Mouse (Mus musculus): Measurements from ENCODE around the gene Vat1. TPM values are rescaled to one million over a fixed set of nuclear protein-coding genes. Genes with fewer than 3 reads are reported as not detected.
"Not testable (repeated sequence)": the region's sequence is repeated elsewhere in the genome, so short reads cannot be mapped to it uniquely, and the experiment has no call there.

The Vat1 gene
- polyA plus RNA-seq, 1 experiment from 2014 or later, result 19.5 TPM

DNA sequence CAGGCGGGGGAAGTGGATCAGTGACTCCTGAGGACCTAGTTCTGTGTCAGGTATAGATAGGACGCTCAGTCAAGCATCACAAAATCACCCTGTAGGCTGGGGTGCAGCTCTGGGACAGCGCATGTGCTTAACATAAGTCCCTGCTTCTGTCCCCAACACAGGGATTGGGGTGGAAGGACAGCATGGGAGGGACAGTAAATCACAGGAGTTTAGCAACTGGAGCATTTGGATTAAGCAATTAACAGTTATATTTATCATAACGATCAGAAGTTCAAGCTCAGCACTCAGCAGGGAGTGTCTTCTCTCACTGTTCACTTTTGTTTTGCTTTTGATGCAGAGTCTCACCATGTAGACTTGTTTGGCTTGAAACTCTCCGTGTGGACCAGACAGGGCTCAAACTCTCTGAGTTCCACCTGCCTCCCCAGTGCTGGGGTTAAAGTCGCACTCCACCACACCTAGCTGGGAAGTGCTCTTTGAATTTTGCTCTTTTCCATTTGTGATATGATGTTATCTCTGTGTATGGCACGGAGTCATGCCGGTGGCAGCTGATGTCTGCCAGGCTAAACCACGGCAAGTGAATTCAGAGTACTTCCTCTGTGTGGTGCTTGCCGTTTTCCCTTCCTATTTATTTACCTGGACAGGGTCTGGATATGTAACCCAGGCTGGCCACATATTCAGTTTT lies 13.8 kb downstream of the Vat1 start:
- H3K27me3 ChIP-seq (replicated peaks; ENCODE audit: control insufficient read depth, insufficient read depth, low read length), result no peaks in the 10 kb centered on the region
- H3K9ac ChIP-seq (ENCODE audit: low read depth, low read length), result no peak overlapping the region
- H3K27ac ChIP-seq (ENCODE audit: low read depth, low read length), result no peak overlapping the region
- WGBS, result 62% methylated on average over 10 of the region's 10 CpGs
- no peak for ATAC-seq (replicated peaks; ENCODE audit: low FRiP score)
- H3K4me1 ChIP-seq (replicated peaks; ENCODE audit: control insufficient read depth, insufficient read depth, low read length), result peaks cover 15% of the 10 kb centered on the region
- H3K9me3 ChIP-seq (ENCODE audit: control insufficient read depth, low read length), result no peaks in the 10 kb centered on the region
- no peak for DNase-seq (ENCODE audit: low spot score)
- no peak overlapping the region for H3K4me2 ChIP-seq
- no peaks in the 10 kb centered on the region for H3K36me3 ChIP-seq (ENCODE audit: control insufficient read depth, insufficient read depth, low read length)
- H3K4me3 ChIP-seq (ENCODE audit: low read depth, low read length), result no peak overlapping the region

DNA sequence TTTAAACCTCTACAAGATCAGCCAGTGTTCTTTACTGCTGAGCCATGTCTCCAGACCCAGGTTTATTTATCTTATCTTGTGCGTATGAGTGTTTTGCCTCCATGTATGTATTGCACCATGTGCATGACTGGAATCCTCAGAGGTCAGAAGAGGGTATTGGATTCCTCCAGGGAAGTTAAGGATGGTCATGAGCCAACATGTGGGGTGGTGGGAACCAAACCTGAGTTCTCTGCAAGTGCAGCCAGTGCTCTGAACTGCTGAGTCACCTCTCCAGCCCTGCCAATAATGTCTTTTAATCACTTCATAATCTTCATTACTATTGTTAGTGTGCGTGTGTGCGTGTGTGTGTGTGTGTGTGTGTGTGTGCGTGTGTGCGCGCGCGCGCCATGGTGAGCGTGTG lies 14.5 kb downstream of the Vat1 start:
- Histone ChIP-seq H3K4me3 (ENCODE audit: low read depth, low read length) (no peak overlapping the region), H3K9ac (ENCODE audit: low read depth, low read length) (no peak overlapping the region), H3K36me3 (ENCODE audit: control insufficient read depth, insufficient read depth, low read length) (no peaks in the 10 kb centered on the region), H3K4me1 (replicated peaks; ENCODE audit: control insufficient read depth, insufficient read depth, low read length) (peaks cover 15% of the 10 kb centered on the region), H3K9me3 (ENCODE audit: control insufficient read depth, low read length) (no peaks in the 10 kb centered on the region), H3K27me3 (replicated peaks; ENCODE audit: control insufficient read depth, insufficient read depth, low read length) (no peaks in the 10 kb centered on the region), H3K27ac (ENCODE audit: low read depth, low read length) (no peak overlapping the region), H3K4me2 (no peak overlapping the region)
- ATAC-seq (replicated peaks; ENCODE audit: low FRiP score) (no peak), DNase-seq (ENCODE audit: low spot score) (no peak)
- WGBS, result 90% methylated on average over 10 of the region's 10 CpGs

DNA sequence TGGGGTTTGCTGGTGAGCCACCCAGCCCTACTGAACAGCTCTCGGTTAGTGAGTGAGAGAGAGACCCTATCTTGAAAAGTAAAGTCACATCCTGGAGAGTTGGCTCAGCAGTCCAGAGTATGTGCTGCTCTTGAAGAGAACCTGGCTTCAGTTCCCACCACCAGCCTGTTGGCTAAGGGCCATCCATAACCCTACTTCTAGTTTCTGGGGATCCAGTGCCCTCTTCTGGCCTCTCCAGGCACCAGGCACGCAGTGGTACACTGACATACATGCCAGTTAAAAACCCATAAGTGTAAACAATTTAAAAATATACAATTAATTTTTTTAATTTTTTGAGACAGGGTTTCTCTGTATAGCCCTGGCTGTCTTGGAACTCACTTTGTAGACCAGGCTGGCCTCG lies 15.6 kb downstream of the Vat1 start:
- DNase-seq (ENCODE audit: low spot score), result no peak
- Histone ChIP-seq H3K9me3 (ENCODE audit: control insufficient read depth, low read length) (no peaks in the 10 kb centered on the region), H3K4me3 (ENCODE audit: low read depth, low read length) (no peak overlapping the region), H3K9ac (ENCODE audit: low read depth, low read length) (no peak overlapping the region), H3K4me1 (replicated peaks; ENCODE audit: control insufficient read depth, insufficient read depth, low read length) (peaks cover 18% of the 10 kb centered on the region), H3K27ac (ENCODE audit: low read depth, low read length) (no peak overlapping the region), H3K36me3 (ENCODE audit: control insufficient read depth, insufficient read depth, low read length) (no peaks in the 10 kb centered on the region), H3K27me3 (replicated peaks; ENCODE audit: control insufficient read depth, insufficient read depth, low read length) (no peaks in the 10 kb centered on the region), H3K4me2 (no peak overlapping the region)
- WGBS, result 88% methylated on average over 3 of the region's 3 CpGs
- ATAC-seq (replicated peaks; ENCODE audit: low FRiP score), result no peak

DNA sequence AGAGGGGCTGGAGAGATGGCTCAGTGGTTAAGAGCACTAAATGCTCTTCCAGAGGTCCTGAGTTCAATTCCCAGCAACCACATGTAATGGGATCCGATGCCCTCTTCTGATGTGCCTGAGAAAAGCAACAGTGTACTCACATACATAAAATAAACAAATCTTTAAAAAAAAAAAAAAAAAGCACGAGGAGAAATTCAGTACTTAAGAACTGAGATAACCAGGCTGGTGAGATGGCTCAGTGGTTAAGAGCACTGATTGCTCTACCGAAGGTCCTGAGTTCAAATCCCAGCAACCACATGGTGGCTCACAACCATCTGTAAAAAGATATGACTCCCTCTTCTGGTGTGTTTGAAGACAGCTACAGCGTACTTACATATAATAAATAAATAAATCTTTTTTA lies 16.4 kb downstream of the Vat1 start:
- H3K27me3 ChIP-seq (replicated peaks; ENCODE audit: control insufficient read depth, insufficient read depth, low read length); H3K36me3 ChIP-seq (ENCODE audit: control insufficient read depth, insufficient read depth, low read length); H3K9me3 ChIP-seq (ENCODE audit: control insufficient read depth, low read length); H3K27ac ChIP-seq (ENCODE audit: low read depth, low read length); H3K4me3 ChIP-seq (ENCODE audit: low read depth, low read length); ATAC-seq (replicated peaks; ENCODE audit: low FRiP score); H3K9ac ChIP-seq (ENCODE audit: low read depth, low read length); DNase-seq (ENCODE audit: low spot score): not testable (repeated sequence)
- Histone ChIP-seq H3K4me2 (peak overlapping the region; percentile 76), H3K4me1 (replicated peaks; ENCODE audit: control insufficient read depth, insufficient read depth, low read length) (peaks cover 22% of the 10 kb centered on the region)
- 66% methylated on average over 4 of the region's 4 CpGs for WGBS

DNA sequence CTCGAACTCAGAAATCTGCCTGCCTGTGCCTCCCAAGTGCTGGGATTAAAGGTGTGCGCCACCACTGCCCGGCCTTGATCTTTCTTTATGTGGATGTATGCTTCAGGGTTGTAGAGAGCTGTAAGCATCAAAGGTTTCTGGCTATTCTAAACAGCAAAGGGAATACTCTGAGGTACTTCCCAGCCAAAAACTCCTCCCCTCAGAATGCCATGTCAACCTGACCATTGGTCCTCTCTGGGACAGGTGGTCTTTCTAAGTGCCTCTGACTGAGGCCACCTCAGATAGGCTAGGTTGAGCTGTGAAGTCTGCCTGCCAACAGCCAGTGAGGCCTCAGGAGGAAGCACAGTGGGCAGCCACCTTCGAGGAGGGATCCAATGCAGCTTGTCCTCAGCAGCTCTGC lies 17.1 kb downstream of the Vat1 start:
- ATAC-seq (replicated peaks; ENCODE audit: low FRiP score), result 0 out of 2 replicates have a peak, but pooled peaks have one; percentile 22
- Histone ChIP-seq H3K9me3 (ENCODE audit: control insufficient read depth, low read length) (no peaks in the 10 kb centered on the region), H3K9ac (ENCODE audit: low read depth, low read length) (peak overlapping the region; percentile 76), H3K4me3 (ENCODE audit: low read depth, low read length) (peak overlapping the region; percentile 73), H3K27ac (ENCODE audit: low read depth, low read length) (peak overlapping the region; percentile 88), H3K36me3 (ENCODE audit: control insufficient read depth, insufficient read depth, low read length) (peaks cover 13% of the 10 kb centered on the region), H3K27me3 (replicated peaks; ENCODE audit: control insufficient read depth, insufficient read depth, low read length) (no peaks in the 10 kb centered on the region), H3K4me2 (peak overlapping the region; percentile 76), H3K4me1 (replicated peaks; ENCODE audit: control insufficient read depth, insufficient read depth, low read length) (peaks cover 29% of the 10 kb centered on the region)
- WGBS, result 62% methylated on average over 4 of the region's 4 CpGs
- no peak for DNase-seq (ENCODE audit: low spot score)

DNA sequence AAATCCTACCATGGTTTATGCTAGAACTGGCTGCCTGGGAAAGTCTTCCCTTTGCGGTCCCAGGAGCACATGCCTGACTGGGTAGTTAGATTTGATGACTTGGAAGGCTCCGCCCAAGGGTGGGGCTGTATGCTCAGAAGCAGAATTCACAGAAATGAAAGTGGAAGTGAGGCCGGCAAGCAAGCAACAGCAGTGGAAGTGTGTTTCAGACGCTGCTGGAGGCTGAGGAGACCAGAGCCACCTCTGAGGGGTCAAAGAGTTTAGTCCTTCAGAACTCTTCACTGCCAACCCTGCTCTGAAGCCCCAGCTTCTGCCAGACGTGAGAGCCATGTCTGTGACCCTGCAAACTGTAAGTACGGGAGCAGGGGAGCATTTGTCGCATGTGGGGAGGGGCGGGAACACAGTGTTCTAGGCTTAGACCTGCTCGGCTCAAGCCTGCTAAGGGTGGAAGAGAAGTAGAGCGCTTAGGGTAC lies 17.7 kb downstream of the Vat1 start, which contains the start of gene Ifi35:
Gene Ifi35, plus strand, starts transcription at position 134 of the 473 bp plus-strand sequence.
- H3K4me2 ChIP-seq, result peak within 1 kb of the TSS; percentile 76
- H3K27me3 ChIP-seq (replicated peaks; ENCODE audit: control insufficient read depth, insufficient read depth, low read length), result no peaks in the 10 kb centered on the region
- peak within 1 kb of the TSS; percentile 88 for H3K27ac ChIP-seq (ENCODE audit: low read depth, low read length)
- peak within 1 kb of the TSS; percentile 76 for H3K9ac ChIP-seq (ENCODE audit: low read depth, low read length)
- H3K9me3 ChIP-seq (ENCODE audit: control insufficient read depth, low read length), result no peaks in the 10 kb centered on the region
- ATAC-seq (replicated peaks; ENCODE audit: low FRiP score) (peak; percentile 84), DNase-seq (ENCODE audit: low spot score) (peak; percentile 69)
- WGBS, result 15% methylated on average over 10 of the region's 10 CpGs
- H3K4me1 ChIP-seq (replicated peaks; ENCODE audit: control insufficient read depth, insufficient read depth, low read length), result peaks cover 35% of the 10 kb centered on the region
- H3K36me3 ChIP-seq (ENCODE audit: control insufficient read depth, insufficient read depth, low read length), result peaks cover 19% of the 10 kb centered on the region
- H3K4me3 ChIP-seq (ENCODE audit: low read depth, low read length), result peak within 1 kb of the TSS; percentile 73

DNA sequence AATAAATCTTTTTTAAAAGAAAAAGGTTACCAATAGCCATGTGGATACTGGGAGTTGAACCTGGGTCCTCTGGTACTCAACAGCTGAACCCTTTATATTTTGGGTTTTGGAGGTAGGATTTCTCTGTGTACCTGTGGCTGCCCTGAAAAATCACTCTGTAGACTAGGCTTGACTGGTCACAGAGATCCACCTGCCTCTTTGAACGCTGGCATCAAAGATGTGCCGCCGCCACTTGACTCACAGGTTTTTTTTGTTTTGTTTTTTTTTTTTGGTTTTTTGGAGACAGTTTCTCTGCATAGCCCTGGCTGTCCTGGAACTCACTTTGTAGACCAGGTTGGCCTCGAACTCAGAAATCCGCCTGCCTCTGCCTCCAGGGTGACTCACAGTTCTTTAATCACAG lies 18.2 kb downstream of the Vat1 start:
- Histone ChIP-seq H3K9me3 (ENCODE audit: control insufficient read depth, low read length) (no peaks in the 10 kb centered on the region), H3K4me2 (peak overlapping the region; percentile 76), H3K36me3 (ENCODE audit: control insufficient read depth, insufficient read depth, low read length) (peaks cover 22% of the 10 kb centered on the region), H3K27ac (ENCODE audit: low read depth, low read length) (peak overlapping the region; percentile 88), H3K27me3 (replicated peaks; ENCODE audit: control insufficient read depth, insufficient read depth, low read length) (no peaks in the 10 kb centered on the region), H3K9ac (ENCODE audit: low read depth, low read length) (no peak overlapping the region), H3K4me1 (replicated peaks; ENCODE audit: control insufficient read depth, insufficient read depth, low read length) (peaks cover 39% of the 10 kb centered on the region), H3K4me3 (ENCODE audit: low read depth, low read length) (peak overlapping the region; percentile 73)
- 78% methylated on average over 5 of the region's 5 CpGs for whole genome bisulfite sequencing
- ATAC-seq (replicated peaks; ENCODE audit: low FRiP score) (no peak), DNase-seq (ENCODE audit: low spot score) (no peak)

DNA sequence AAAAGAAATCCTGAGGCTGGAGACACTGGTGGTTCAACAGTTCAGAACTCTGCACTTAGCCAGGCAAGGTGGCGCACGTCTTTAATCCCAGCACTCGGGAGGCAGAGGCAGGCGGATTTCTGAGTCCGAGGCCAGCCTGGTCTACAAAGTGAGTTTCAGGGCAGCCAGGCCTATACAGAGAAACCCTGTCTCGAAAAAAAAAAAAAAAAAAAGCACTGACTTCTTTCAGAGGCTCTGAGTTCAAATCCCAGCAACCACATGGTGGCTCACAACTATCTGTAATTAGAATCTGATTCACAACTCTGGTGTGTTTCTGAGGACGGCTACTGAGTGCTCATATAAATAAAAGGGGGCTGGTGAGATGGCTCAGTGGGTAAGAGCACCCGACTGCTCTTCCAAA lies 19.2 kb downstream of the Vat1 start:
- H3K4me1 ChIP-seq (replicated peaks; ENCODE audit: control insufficient read depth, insufficient read depth, low read length), result peaks cover 35% of the 10 kb centered on the region
- H3K27ac ChIP-seq (ENCODE audit: low read depth, low read length); ATAC-seq (replicated peaks; ENCODE audit: low FRiP score): not testable (repeated sequence)

DNA sequence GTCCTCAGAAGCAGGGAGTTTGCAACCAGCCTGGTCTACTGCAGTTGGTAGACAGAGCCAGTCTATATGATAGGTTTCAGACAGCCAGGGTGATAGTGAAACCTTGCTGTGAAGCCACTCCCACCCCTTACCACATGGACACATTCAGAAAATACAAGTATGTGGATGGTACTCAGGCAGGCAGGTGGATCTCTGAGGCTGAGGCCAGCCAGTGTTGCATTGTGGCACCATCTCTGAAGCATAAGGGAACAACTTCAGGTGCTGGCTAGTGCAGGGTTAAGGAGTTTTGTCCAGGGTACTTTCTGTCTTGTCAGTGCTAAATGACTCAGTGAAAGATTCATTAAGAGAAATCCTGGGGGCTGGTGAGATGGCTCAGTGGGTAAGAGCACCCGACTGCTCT lies 19.7 kb downstream of the Vat1 start:
- Histone ChIP-seq H3K27ac (ENCODE audit: low read depth, low read length) (peak overlapping the region; percentile 38), H3K9me3 (ENCODE audit: control insufficient read depth, low read length) (no peaks in the 10 kb centered on the region), H3K4me3 (ENCODE audit: low read depth, low read length) (no peak overlapping the region; the same call in 1 of the 2 replicates), H3K27me3 (replicated peaks; ENCODE audit: control insufficient read depth, insufficient read depth, low read length) (no peaks in the 10 kb centered on the region), H3K36me3 (ENCODE audit: control insufficient read depth, insufficient read depth, low read length) (peaks cover 22% of the 10 kb centered on the region), H3K4me1 (replicated peaks; ENCODE audit: control insufficient read depth, insufficient read depth, low read length) (peaks cover 34% of the 10 kb centered on the region), H3K4me2 (no peak overlapping the region), H3K9ac (ENCODE audit: low read depth, low read length) (no peak overlapping the region)
- 77% methylated on average over 1 of the region's 1 CpGs for WGBS
- DNase-seq (ENCODE audit: low spot score), result no peak
- no peak for ATAC-seq (replicated peaks; ENCODE audit: low FRiP score)

More for the DNA sequence above, 19.2 kb downstream of the Vat1 start:
- not testable (repeated sequence) for DNase-seq (ENCODE audit: low spot score); H3K9me3 ChIP-seq (ENCODE audit: control insufficient read depth, low read length); H3K4me2 ChIP-seq; H3K9ac ChIP-seq (ENCODE audit: low read depth, low read length); H3K4me3 ChIP-seq (ENCODE audit: low read depth, low read length); H3K27me3 ChIP-seq (replicated peaks; ENCODE audit: control insufficient read depth, insufficient read depth, low read length)
- peaks cover 22% of the 10 kb centered on the region for H3K36me3 ChIP-seq (ENCODE audit: control insufficient read depth, insufficient read depth, low read length)
- WGBS, result 81% methylated on average over 8 of the region's 8 CpGs
